Comparison of ENCODE assay signal across 8 mouse cellular contexts in the genomic region with DNA sequence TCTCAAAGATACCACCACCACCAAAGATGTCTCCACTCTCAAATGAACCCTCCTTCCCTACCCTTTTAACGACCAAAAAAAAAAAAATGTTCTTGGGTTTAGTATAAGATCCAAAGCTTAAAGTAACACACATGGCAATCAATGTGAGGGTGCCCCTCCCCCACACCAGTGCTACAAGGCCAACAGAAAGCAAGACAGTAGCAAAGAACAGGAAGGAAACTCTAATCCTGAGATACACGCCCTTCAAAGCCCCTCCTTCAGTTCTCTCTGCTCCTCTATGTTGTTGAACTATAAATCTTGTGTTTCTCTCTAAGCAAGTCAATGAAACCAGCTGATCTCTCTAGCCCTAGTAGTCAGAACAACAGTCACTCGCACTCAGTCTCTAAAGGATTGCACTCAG. TPM values are rescaled to one million over a fixed set of nuclear protein-coding genes. Genes with fewer than 3 reads are reported as not detected.
A peak's percentile ranks its signal among the peaks of the same experiment; 100 is the strongest.
DNase-seq lines count a peak whose midpoint lies in the region.

No protein-coding gene starts in this region.

- H3K9me3 ChIP-seq in megakaryocyte, embryonic 14.5 days: no peaks in the 10 kb centered on the region

- H3K4me3 ChIP-seq in megakaryocyte, embryonic 14.5 days (replicated peaks): peak overlapping the region; percentile 50

- DNase-seq in adrenal gland, adult 2 months: peak; percentile 32
- DNase-seq in adrenal gland, adult 18-20 months (ENCODE audit: low spot score in 2 of 2): no peak
- peak; percentile 10 to 38 for DNase-seq in CD8-positive naive resting alpha-beta T cell, adult 2 months (ENCODE audit: low read depth in 2 of 2, low spot score in 2 of 2)
- DNase-seq in heart, postnatal 14 days: peak; percentile 8 to 19
- DNase-seq in right cerebral cortex, postnatal 25 days: no peak
- no peak for DNase-seq in right cerebral cortex, adult 18-20 months
- no peak for DNase-seq in cerebellum, adult 8-10 months

- no peaks in the 10 kb centered on the region for H3K27me3 ChIP-seq in megakaryocyte, embryonic 14.5 days (replicated peaks)

- H3K36me3 ChIP-seq in megakaryocyte, embryonic 14.5 days (replicated peaks; ENCODE audit: low read length): peaks cover 12% of the 10 kb centered on the region

- intact Hi-C loops in heart, postnatal 14 days (cut with DNase I): no loop called here

- H3K4me1 ChIP-seq in megakaryocyte, embryonic 14.5 days: peaks cover 77% of the 10 kb centered on the region

RNA-seq across cellular contexts. Expression of a gene that starts 19.3 kb away (rescaled TPM):
- 100 to 1,000 TPM in 1 of 2 experiments, 10 to 100 TPM in 1; 87.1 to 100 TPM for total RNA-seq in adrenal gland, adult 2 months (2021)
- 131 and 176 TPM in 2 replicates for polyA plus RNA-seq in adrenal gland, adult 2 months (2012; rRNA removed)
- total RNA-seq in adrenal gland, adult 18-20 months (2021): 10 to 100 TPM; 80.9 to 99.4 TPM
- 10 to 100 TPM; 34.8 to 36.3 TPM for total RNA-seq in heart, postnatal 14 days (2021)
- 83.9 and 172 TPM in 2 replicates for polyA plus RNA-seq in megakaryocyte, embryonic 14.5 days (2012; ENCODE audit: insufficient read depth, low replicate concordance)

Comparison
In these comparisons a context has a peak if more than half of its experiments do, and no peak if none do; other contexts are left out.
1. DNase-seq: peak in adrenal gland, adult 2 months (single experiment), CD8-positive naive resting alpha-beta T cell, adult 2 months (2 of 2) and heart, postnatal 14 days (2 of 2); none in adrenal gland, adult 18-20 months (0 of 2), right cerebral cortex, postnatal 25 days (single experiment), right cerebral cortex, adult 18-20 months (single experiment) and cerebellum, adult 8-10 months (single experiment).